Mouse (Mus musculus): ENCODE results near the gene Dapk1.

DNA sequence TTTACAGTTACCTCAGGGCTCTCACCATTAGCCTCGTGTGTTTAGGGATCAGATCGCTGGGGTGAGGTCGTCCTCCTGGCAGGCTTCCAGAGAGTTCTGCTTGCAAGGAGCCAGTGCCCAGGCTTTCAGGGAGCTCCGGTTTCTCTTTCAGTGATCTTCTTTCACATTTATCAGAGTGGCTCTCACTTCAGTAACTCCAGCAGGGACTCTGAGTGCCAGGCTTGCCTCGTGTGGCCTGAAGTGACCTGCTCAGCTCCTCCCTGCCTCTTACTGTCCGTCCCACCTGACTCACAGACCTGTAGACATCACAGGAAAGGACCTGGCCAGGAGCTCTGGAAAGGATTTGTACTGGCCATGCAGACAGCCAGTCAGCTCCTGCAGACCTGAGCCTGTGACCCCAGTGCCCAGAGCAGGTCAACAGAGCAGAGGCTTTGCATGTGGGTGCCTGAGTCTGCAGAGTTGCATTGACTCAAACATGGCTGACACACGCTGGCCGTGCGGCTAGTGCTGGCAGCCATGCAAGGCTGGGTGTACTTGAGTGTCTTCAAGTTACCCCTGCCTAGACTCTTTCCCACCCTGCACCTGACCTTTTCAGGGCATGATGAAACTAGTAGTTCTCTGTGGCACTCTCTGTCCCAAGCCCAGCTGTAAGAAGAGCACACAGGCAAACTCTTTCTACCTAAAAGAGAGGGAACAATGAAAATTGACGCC, 82.5 kb downstream of the Dapk1 start:
- TF ChIP-seq CTCF (IDR thresholded peaks at IDR 0.05; ENCODE audit: low read depth, low read length) (no peak), EP300 (IDR thresholded peaks at IDR 0.05; ENCODE audit: insufficient read depth, low read depth, low read length) (no peak), POLR2A (IDR thresholded peaks at IDR 0.05; ENCODE audit: insufficient read depth, low read length) (no peak)

Measured in ES-Bruce4 (cell line).